Mouse (Mus musculus) spleen, adult 10 weeks (tissue): ENCODE results near the gene Dnajc25. TPM values are rescaled to one million over a fixed set of nuclear protein-coding genes. Genes with fewer than 3 reads are reported as not detected.

ENCODE experiments used
- polyA plus RNA-seq: library from polyadenylated mRNA; stranded (reverse); fragments of 350-450 nt; fragmentation: Illumina TruSeq; extraction: RNeasy Lipid Tissue Mini Kit (QIAGEN cat#74804); gene quantifications from one replicate; pipeline ENCODE4 v1.2.3, GENCODE M21; 2015; ENCODE audit warnings: low replicate concordance; ENCODE audit not compliant: insufficient read depth

Dnajc25 gene
- 10.2 TPM for polyA plus RNA-seq

DNA sequence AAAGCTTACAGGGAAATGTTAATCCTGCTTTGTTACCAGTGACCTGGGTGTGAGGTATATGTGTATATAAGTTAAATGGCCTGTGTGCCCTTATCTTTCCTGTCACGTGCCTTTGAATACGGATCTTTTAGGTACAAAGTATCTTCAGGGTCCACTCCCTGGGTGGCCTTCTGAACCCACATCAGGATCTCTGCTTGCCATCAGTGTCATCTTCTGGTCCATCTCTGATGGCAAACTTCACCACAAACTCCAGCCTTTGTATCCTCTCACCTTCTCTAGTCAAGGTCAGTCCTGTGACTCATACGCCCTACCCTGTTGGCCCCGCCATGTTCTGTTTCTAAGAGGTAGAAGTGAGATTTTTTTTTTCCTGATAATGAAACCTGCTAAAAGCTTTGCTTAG is at the start of gene Dnajc25:
Gene Dnajc25 (plus strand): TSS at position 301 of the 400 bp plus-strand sequence.

DNA sequence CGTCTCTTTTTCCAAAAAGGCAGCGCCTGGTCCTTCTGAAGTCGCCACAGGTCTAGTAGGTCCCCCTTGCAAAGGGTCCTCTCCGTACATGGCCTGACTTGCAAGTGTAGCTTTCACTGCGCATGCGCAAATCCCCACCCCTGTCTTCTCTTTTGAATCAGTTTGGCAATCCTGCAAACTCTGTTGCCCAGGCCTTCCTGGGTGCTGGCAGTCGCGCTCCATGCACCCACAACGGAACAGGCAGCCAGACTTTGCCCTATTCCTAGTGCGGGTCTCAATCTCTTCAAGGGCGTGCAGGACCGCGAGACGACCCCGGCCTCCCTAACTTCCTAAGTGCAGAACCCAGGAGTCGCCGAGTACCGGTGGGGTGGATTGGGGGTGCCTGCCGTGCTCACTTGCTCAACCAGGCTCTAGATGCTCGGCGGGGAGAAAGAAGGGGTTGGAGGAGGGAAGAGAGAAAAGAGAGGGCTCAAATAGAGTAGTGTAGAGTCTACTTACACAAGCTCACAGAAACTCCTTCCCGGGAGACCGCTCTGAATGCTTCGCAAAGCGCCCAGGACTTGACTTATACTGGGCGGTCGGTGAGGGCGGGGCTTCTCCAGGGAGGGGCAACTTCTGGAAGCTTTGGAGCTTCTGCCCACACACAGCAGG is 8.2 kb upstream of the Dnajc25 start, which contains the start of gene Ptgr1:
Gene Ptgr1 (minus strand): TSS at position 580 of the 651 bp plus-strand sequence.

DNA sequence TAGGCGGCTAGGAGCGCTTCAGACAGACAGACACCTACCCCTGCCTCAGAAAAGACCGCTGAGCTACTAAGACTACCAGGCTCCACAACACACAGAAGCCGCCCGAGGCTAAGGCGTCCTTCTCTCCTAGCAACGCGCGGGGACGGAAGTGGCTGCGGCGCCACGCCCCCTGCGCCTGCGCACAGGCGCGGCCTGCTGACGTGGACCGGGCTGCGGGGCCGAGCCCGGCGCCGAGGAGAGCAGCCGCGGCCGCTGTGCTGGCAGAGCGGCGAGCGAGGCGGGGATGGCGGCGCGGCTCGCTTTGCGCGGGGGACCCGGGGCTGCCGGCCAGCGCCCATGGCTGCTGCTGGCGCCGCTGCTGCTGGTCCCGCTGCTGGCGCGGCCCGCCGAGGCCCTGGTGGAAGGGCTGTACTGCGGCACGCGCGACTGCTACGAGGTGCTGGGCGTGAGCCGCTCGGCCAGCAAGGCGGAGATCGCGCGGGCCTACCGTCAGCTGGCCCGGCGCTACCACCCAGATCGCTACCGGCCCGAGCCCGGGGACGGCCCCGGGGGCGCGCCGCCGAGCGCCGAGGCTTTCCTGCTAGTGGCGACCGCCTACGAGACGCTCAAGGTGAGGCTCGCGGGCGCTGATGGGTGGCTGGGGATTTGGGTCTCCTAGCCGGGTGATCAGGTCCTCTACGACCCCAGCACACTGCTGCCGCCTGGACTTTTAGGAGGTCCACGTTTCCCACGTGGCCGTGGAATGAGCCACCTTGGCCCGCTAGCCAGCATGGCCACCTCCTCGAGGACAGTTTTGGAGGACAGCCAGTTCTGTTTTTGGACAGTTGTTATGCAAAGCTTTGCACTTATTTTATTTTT is 8.3 kb downstream of the Dnajc25 start, which contains the start of gene Gm20503:
Gene Gm20503 (plus strand): TSS at position 263 of the 858 bp plus-strand sequence.

DNA sequence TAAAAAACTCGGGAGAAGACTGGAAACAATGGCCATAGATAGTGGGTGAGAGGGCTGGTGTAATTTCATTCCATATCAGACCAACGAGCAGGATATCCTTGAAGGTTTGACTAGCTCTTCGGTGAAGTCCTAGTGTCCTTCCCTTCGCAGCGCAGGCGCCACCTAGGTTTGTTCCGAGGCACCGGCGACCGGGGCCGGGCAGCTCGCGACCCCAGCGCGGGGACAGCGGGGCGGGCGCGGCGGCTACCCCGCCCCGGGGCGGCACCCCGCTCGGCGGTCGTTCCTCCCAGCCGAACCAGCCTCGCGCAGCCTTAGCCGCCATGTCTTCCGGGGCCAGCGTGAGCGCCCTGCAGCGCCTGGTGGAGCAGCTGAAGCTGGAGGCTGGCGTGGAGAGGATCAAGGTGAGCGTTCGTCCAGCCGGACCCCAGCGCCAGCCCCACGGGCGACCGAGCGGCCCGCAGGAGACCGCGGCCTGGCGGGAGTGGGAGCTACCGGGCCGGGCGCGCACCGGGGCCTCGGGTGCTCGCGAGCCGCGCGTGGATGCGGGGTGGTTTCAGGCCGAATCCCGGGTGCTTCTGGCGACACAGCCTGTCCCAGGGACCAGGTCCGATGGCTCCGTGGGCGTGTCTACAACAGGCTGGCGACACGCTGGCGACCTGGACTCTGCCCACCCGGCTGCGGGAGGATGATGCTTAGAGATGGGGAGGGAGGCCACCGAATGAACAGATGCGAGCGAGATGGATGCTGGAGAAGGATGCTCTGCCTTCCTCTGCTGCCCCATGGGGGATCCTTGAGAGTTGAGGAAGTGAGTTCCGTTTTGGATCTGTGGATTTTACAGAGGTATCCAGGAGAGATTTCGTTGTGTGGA is 40.3 kb downstream of the Dnajc25 start, which contains the start of gene Gng10:
Gene Gng10 (plus strand): TSS at position 171 of the 868 bp plus-strand sequence.

Other genes with a start within 250 kb of the Dnajc25 start
- gene Olfr267, start 207.3 kb upstream of the Dnajc25 start, polyA plus RNA-seq, result not detected
- 71.5 TPM for gene Ecpas, start 82.3 kb upstream of the Dnajc25 start, polyA plus RNA-seq
- gene Zkscan16, start 51.4 kb upstream of the Dnajc25 start, polyA plus RNA-seq, result 0.39 TPM
- gene Ptgr1, start 7.9 kb upstream of the Dnajc25 start, polyA plus RNA-seq, result 2.9 TPM
- not detected for gene Gm20503, start 8.1 kb downstream of the Dnajc25 start, polyA plus RNA-seq
- 154 TPM for gene Gng10, start 40.0 kb downstream of the Dnajc25 start, polyA plus RNA-seq
- gene AI481877, start 143.9 kb downstream of the Dnajc25 start, polyA plus RNA-seq, result not detected
- 129 TPM for gene Ugcg, start 194.2 kb downstream of the Dnajc25 start, polyA plus RNA-seq